Mouse (Mus musculus) kidney, adult 2 months (tissue): ENCODE measurements around the gene Vps50.

ENCODE experiments used
- CTCF ChIP-seq: fragments of 200-500 bp; conservative IDR thresholded peaks from 2 replicates; pipeline ENCODE4 v1.5.1; 2011; ENCODE audit warnings: low read depth, mild to moderate bottlenecking, control low read depth, low read length, moderate library complexity, mixed read lengths; ENCODE audit not compliant: insufficient read depth, insufficient read length
- POLR2A ChIP-seq: fragments of 200-500 bp; IDR thresholded peaks from one replicate; pipeline ENCODE4 v1.6.1; 2011; ENCODE audit warnings: low read depth, low read length, control low read depth

GRCm38 (mm10) chr6:3567071-3567610, 69.0 kb downstream of the Vps50 start:
- no peak for TF ChIP-seq CTCF
- no peak for TF ChIP-seq POLR2A
